Mouse (Mus musculus) olfactory bulb, adult 2 months (tissue): Measurements from ENCODE around the gene Pofut2. TPM values are rescaled to one million over a fixed set of nuclear protein-coding genes. Genes with fewer than 3 reads are reported as not detected.

Experiments
- H3K27ac ChIP-seq: fragments of 200-500 bp; 2 replicates; pipeline ENCODE4 v1.5.1; 2012; ENCODE audit warnings: low read depth, low read length; ENCODE audit not compliant: insufficient read depth
- H3K4me1 ChIP-seq: fragments of 200-500 bp; 2 replicates; pipeline ENCODE4 v1.6.1; 2012; ENCODE audit warnings: low read length; ENCODE audit not compliant: control insufficient read depth, insufficient read depth
- H3K4me3 ChIP-seq: fragments of 200-500 bp; 2 replicates; pipeline ENCODE4 v1.5.1; 2012; ENCODE audit warnings: mild to moderate bottlenecking, low read depth, low read length, moderate library complexity; ENCODE audit not compliant: insufficient read depth
- CTCF ChIP-seq: fragments of 200-500 bp; IDR thresholded peaks from 2 replicates; pipeline ENCODE4 v1.5.1; 2012; ENCODE audit warnings: low read depth, mild to moderate bottlenecking, low read length, moderate library complexity; ENCODE audit not compliant: insufficient read depth
- POLR2A ChIP-seq: fragments of 200-500 bp; IDR thresholded peaks from 2 replicates; pipeline ENCODE4 v1.6.1; 2012; ENCODE audit warnings: mild to moderate bottlenecking, low read depth, low read length, moderate library complexity; ENCODE audit not compliant: insufficient read depth
- WGBS: fragments of 180-500 bp; shearing (Covaris S2); methylation state at CpG from one replicate; pipeline ENCODE4 v1.1.7; 2018; 5-methylcytosine and 5-hydroxymethylcytosine counted together
- polyA plus RNA-seq: library from polyadenylated mRNA; stranded (reverse); fragments of >200 nt; gene quantifications from 2 replicates; pipeline ENCODE4 v1.2.4, GENCODE M21; 2012; ENCODE audit warnings: low replicate concordance; ENCODE audit not compliant: missing spikeins, insufficient read depth, insufficient read length

Pofut2 gene
- polyA plus RNA-seq, 1 experiment = not detected

GRCm38 (mm10) chr10:77226691-77227367 is 32.2 kb upstream of the Pofut2 start:
- 70% methylated on average over 8 of the region's 8 CpGs for WGBS
- H3K27ac ChIP-seq = no peak overlapping the region
- no peak overlapping the region for H3K4me3 ChIP-seq
- TF ChIP-seq CTCF (no peak), POLR2A (no peak)
- H3K4me1 ChIP-seq = no peaks in the 10 kb centered on the region

- TF ChIP-seq POLR2A (no peak), CTCF (no peak)
- Histone ChIP-seq H3K4me3 (no peak overlapping the region), H3K27ac (no peak overlapping the region), H3K4me1 (no peaks in the 10 kb centered on the region)
- 94% methylated on average over 6 of the region's 6 CpGs for WGBS
These were observed 31.7 kb upstream of the Pofut2 start for GRCm38 (mm10) chr10:77227368-77227723.

GRCm38 (mm10) chr10:77229609-77230595 is 29.1 kb upstream of the Pofut2 start:
- Histone ChIP-seq H3K27ac (no peak overlapping the region), H3K4me3 (no peak overlapping the region), H3K4me1 (no peaks in the 10 kb centered on the region)
- 80% methylated on average over 13 of the region's 13 CpGs for WGBS
- no peak for TF ChIP-seq POLR2A
- no peak for TF ChIP-seq CTCF

GRCm38 (mm10) chr10:77231861-77232755 is 26.9 kb upstream of the Pofut2 start:
- H3K4me3 ChIP-seq = no peak overlapping the region
- WGBS = 84% methylated on average over 16 of the region's 16 CpGs
- no peak overlapping the region for H3K27ac ChIP-seq
- TF ChIP-seq POLR2A = no peak
- TF ChIP-seq CTCF = no peak
- H3K4me1 ChIP-seq = no peaks in the 10 kb centered on the region

- Histone ChIP-seq H3K4me3 (no peak overlapping the region), H3K27ac (no peak overlapping the region), H3K4me1 (peaks cover 6% of the 10 kb centered on the region; the same call in 1 of the 2 replicates)
- WGBS = 82% methylated on average over 1 of the region's 1 CpGs
- TF ChIP-seq POLR2A = no peak
- TF ChIP-seq CTCF = no peak
These were observed 25.8 kb upstream of the Pofut2 start for GRCm38 (mm10) chr10:77233230-77233629.

- Histone ChIP-seq H3K27ac (no peak overlapping the region), H3K4me1 (peaks cover 6% of the 10 kb centered on the region; the same call in 1 of the 2 replicates), H3K4me3 (no peak overlapping the region)
- WGBS = 81% methylated on average over 12 of the region's 12 CpGs
- TF ChIP-seq POLR2A = no peak
- no peak for TF ChIP-seq CTCF
These were observed 23.9 kb upstream of the Pofut2 start for GRCm38 (mm10) chr10:77234991-77235616.

GRCm38 (mm10) chr10:77237795-77238580 is 21.0 kb upstream of the Pofut2 start:
- H3K4me1 ChIP-seq = peaks cover 6% of the 10 kb centered on the region; the same call in 1 of the 2 replicates
- 69% methylated on average over 16 of the region's 16 CpGs for WGBS
- no peak overlapping the region for H3K27ac ChIP-seq

GRCm38 (mm10) chr10:77240764-77241163 is 18.3 kb upstream of the Pofut2 start:
- TF ChIP-seq CTCF (no peak), POLR2A (no peak)
- 82% methylated on average over 8 of the region's 8 CpGs for WGBS
- no peak overlapping the region for H3K4me3 ChIP-seq
- H3K27ac ChIP-seq = no peak overlapping the region
- H3K4me1 ChIP-seq = peaks cover 11% of the 10 kb centered on the region; the same call in 1 of the 2 replicates

More at GRCm38 (mm10) chr10:77237795-77238580, 21.0 kb upstream of the Pofut2 start:
- TF ChIP-seq CTCF = no peak
- TF ChIP-seq POLR2A = no peak
- H3K4me3 ChIP-seq = no peak overlapping the region
